Mouse (Mus musculus) megakaryocyte, embryonic 14.5 days (primary cell): ENCODE results near the gene Camk2g.

Experiments used
- FLI1 ChIP-seq: IDR thresholded peaks from 2 replicates; pipeline ENCODE4 v1.6.1; 2012; ENCODE audit warnings: low read length, inconsistent platforms, mixed read lengths
- GATA1 ChIP-seq: IDR thresholded peaks from 3 replicates; pipeline ENCODE4 v1.6.1; 2012; ENCODE audit warnings: mixed read lengths, low read length, inconsistent platforms, borderline replicate concordance

- TF ChIP-seq GATA1 = no peak
- no peak for TF ChIP-seq FLI1
These were observed 52.6 kb downstream of the Camk2g start for GRCm38 (mm10) chr14:20741301-20741700.
